Mouse (Mus musculus): Measurements from ENCODE around the gene Sorcs3.

- no peak for TF ChIP-seq REST (IDR thresholded peaks at IDR 0.05; ENCODE audit: insufficient read depth, insufficient read length)
- TF ChIP-seq POLR2AphosphoS2 (IDR thresholded peaks at IDR 0.05; ENCODE audit: insufficient read length, low read depth) = no peak
These were observed 318.8 kb downstream of the Sorcs3 start for GRCm38 (mm10) chr19:48524527-48525214.
